Mouse (Mus musculus): Measurements from ENCODE around the gene Dazap2.

DNA sequence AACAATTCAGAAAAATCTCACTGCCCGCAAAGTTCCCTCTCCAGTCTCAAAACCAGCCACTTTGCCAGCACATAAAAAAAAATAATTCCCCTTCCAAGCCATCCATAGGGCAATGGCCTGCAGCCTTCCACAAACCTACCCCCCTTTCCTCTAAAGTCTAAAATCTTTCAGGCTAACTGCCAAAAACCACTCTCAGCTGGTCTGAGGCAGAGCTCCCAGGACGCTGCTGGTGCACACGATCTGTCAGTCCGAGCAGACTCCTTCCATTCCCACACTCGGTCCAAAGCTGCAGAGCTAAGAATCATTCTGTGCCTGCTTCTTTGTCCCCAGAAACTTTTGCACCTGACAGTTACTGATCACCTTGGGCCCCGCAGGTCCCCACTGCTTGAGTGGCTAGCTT, 41.2 kb upstream of the Dazap2 start:
- TF ChIP-seq EP300 (IDR thresholded peaks at IDR 0.05; ENCODE audit: insufficient read depth, low read depth, low read length) (no peak), POLR2A (IDR thresholded peaks at IDR 0.05; ENCODE audit: insufficient read depth, low read depth, low read length) (no peak)
